Mouse (Mus musculus) neural tube, embryonic 12.5 days (tissue): ENCODE measurements around the gene Ccdc162. TPM values are rescaled to one million over a fixed set of nuclear protein-coding genes. Genes with fewer than 3 reads are reported as not detected.

Experiments used
- ATAC-seq: fragments of 200-750 bp; cut with Nextera tagmentation; 2 replicates; pipeline ENCODE4 v1.8.0; 2017; ENCODE audit warnings: low read depth, mild to moderate bottlenecking, moderate TSS enrichment, moderate library complexity; ENCODE audit not compliant: low FRiP score
- H3K27ac ChIP-seq: fragments of 300-500 bp; sonication (generic); 2 replicates; pipeline ENCODE4 v1.5.1; 2016
- H3K27me3 ChIP-seq: fragments of 300-500 bp; sonication (generic); replicated peaks from 2 replicates; pipeline ENCODE4 v1.6.1; 2016; ENCODE audit warnings: mild to moderate bottlenecking
- H3K36me3 ChIP-seq: fragments of 300-500 bp; sonication (generic); 2 replicates; pipeline ENCODE4 v1.6.1; 2016; ENCODE audit warnings: mild to moderate bottlenecking
- H3K4me1 ChIP-seq: fragments of 300-500 bp; sonication (generic); 2 replicates; pipeline ENCODE4 v1.6.1; 2016
- H3K4me2 ChIP-seq: fragments of 300-500 bp; sonication (generic); replicated peaks from 2 replicates; pipeline ENCODE4 v1.6.1; 2016; ENCODE audit warnings: mild to moderate bottlenecking
- H3K4me3 ChIP-seq: fragments of 300-500 bp; sonication (generic); 2 replicates; pipeline ENCODE4 v1.5.1; 2016
- H3K9ac ChIP-seq: fragments of 300-500 bp; sonication (generic); 2 replicates; pipeline ENCODE4 v1.6.1; 2016; ENCODE audit warnings: mild to moderate bottlenecking
- H3K9me3 ChIP-seq: fragments of 300-500 bp; sonication (generic); 2 replicates; pipeline ENCODE4 v1.6.1; 2016; ENCODE audit warnings: mild to moderate bottlenecking
- WGBS: fragments of 180-500 bp; shearing (Covaris S2); methylation state at CpG from one replicate; pipeline ENCODE4 v1.1.7; 2016; 5-methylcytosine and 5-hydroxymethylcytosine counted together
- polyA plus RNA-seq: library from polyadenylated mRNA; unstranded; fragments of >200 nt; fragmentation: Nextera tagmentation; extraction: Ambion mirVana; gene quantifications from 2 replicates; pipeline ENCODE4 v1.2.1, GENCODE M21; 2016

Ccdc162 gene
- polyA plus RNA-seq, 1 experiment from 2014 or later: 0.51 TPM

GRCm38 (mm10) chr10:41561701-41562395 lies 154.6 kb downstream of the Ccdc162 start:
- Histone ChIP-seq H3K9me3 (peaks cover 8% of the 10 kb centered on the region; the same call in 1 of the 2 replicates), H3K27me3 (no peaks in the 10 kb centered on the region), H3K27ac (no peak overlapping the region), H3K9ac (no peak overlapping the region), H3K36me3 (no peaks in the 10 kb centered on the region), H3K4me2 (no peak overlapping the region), H3K4me1 (no peaks in the 10 kb centered on the region), H3K4me3 (no peak overlapping the region)
- ATAC-seq: no peak
- WGBS: 91% methylated on average over 10 of the region's 10 CpGs

GRCm38 (mm10) chr10:41558401-41558800 lies 158.0 kb downstream of the Ccdc162 start:
- Histone ChIP-seq H3K9me3 (peaks cover 8% of the 10 kb centered on the region; the same call in 1 of the 2 replicates), H3K36me3 (no peaks in the 10 kb centered on the region), H3K27me3 (no peaks in the 10 kb centered on the region), H3K4me1 (no peaks in the 10 kb centered on the region), H3K4me2 (no peak overlapping the region), H3K4me3 (no peak overlapping the region), H3K9ac (no peak overlapping the region), H3K27ac (no peak overlapping the region)
- 96% methylated on average over 1 of the region's 1 CpGs for WGBS
- ATAC-seq: no peak

- 94% methylated on average over 3 of the region's 3 CpGs for WGBS
- Histone ChIP-seq H3K4me2 (no peak overlapping the region), H3K27me3 (no peaks in the 10 kb centered on the region), H3K27ac (no peak overlapping the region), H3K9ac (no peak overlapping the region), H3K36me3 (no peaks in the 10 kb centered on the region), H3K4me3 (no peak overlapping the region), H3K4me1 (no peaks in the 10 kb centered on the region), H3K9me3 (no peaks in the 10 kb centered on the region)
- no peak for ATAC-seq
Observed at GRCm38 (mm10) chr10:41555081-41555480, 161.4 kb downstream of the Ccdc162 start.

- Histone ChIP-seq H3K27ac (no peak overlapping the region), H3K9me3 (peaks cover 6% of the 10 kb centered on the region), H3K9ac (no peak overlapping the region), H3K4me1 (no peaks in the 10 kb centered on the region), H3K4me2 (no peak overlapping the region), H3K36me3 (no peaks in the 10 kb centered on the region), H3K27me3 (no peaks in the 10 kb centered on the region), H3K4me3 (no peak overlapping the region)
- 78% methylated on average over 4 of the region's 4 CpGs for WGBS
- no peak for ATAC-seq
Observed at GRCm38 (mm10) chr10:41553711-41554110, 162.7 kb downstream of the Ccdc162 start.

GRCm38 (mm10) chr10:41552847-41553589 lies 163.4 kb downstream of the Ccdc162 start:
- Histone ChIP-seq H3K4me2 (no peak overlapping the region), H3K9ac (no peak overlapping the region)

GRCm38 (mm10) chr10:41552319-41552718 lies 164.1 kb downstream of the Ccdc162 start:
- Histone ChIP-seq H3K27me3 (no peaks in the 10 kb centered on the region), H3K9me3 (peaks cover 6% of the 10 kb centered on the region), H3K4me3 (no peak overlapping the region), H3K36me3 (no peaks in the 10 kb centered on the region), H3K9ac (no peak overlapping the region), H3K4me2 (no peak overlapping the region), H3K4me1 (no peaks in the 10 kb centered on the region), H3K27ac (no peak overlapping the region)
- ATAC-seq: no peak
- 35% methylated on average over 3 of the region's 3 CpGs for WGBS

More at GRCm38 (mm10) chr10:41552847-41553589, 163.4 kb downstream of the Ccdc162 start:
- H3K27me3 ChIP-seq: no peaks in the 10 kb centered on the region
- H3K4me1 ChIP-seq: no peaks in the 10 kb centered on the region
- no peak for ATAC-seq
- 56% methylated on average over 14 of the region's 14 CpGs for WGBS
- H3K27ac ChIP-seq: no peak overlapping the region
- peaks cover 6% of the 10 kb centered on the region for H3K9me3 ChIP-seq
- H3K36me3 ChIP-seq: no peaks in the 10 kb centered on the region
- no peak overlapping the region for H3K4me3 ChIP-seq

- H3K4me3 ChIP-seq: no peak overlapping the region
- no peaks in the 10 kb centered on the region for H3K4me1 ChIP-seq
- WGBS: 81% methylated on average over 7 of the region's 7 CpGs
- no peak for ATAC-seq
- no peaks in the 10 kb centered on the region for H3K36me3 ChIP-seq
- H3K27ac ChIP-seq: no peak overlapping the region
- peaks cover 6% of the 10 kb centered on the region for H3K9me3 ChIP-seq
- H3K27me3 ChIP-seq: no peaks in the 10 kb centered on the region
- H3K4me2 ChIP-seq: no peak overlapping the region
- H3K9ac ChIP-seq: no peak overlapping the region
Observed at GRCm38 (mm10) chr10:41550711-41551110, 165.7 kb downstream of the Ccdc162 start.

GRCm38 (mm10) chr10:41546396-41547165 lies 169.9 kb downstream of the Ccdc162 start:
- H3K4me2 ChIP-seq: no peak overlapping the region
- no peak overlapping the region for H3K9ac ChIP-seq
- H3K4me3 ChIP-seq: no peak overlapping the region
- peaks cover 4% of the 10 kb centered on the region; the same call in 1 of the 2 replicates for H3K4me1 ChIP-seq
- 59% methylated on average over 13 of the region's 13 CpGs for WGBS
- no peak for ATAC-seq
- H3K36me3 ChIP-seq: no peaks in the 10 kb centered on the region
- H3K27me3 ChIP-seq: no peaks in the 10 kb centered on the region
- H3K27ac ChIP-seq: no peak overlapping the region
- peaks cover 6% of the 10 kb centered on the region for H3K9me3 ChIP-seq

- WGBS: 61% methylated on average over 7 of the region's 7 CpGs
- no peak overlapping the region for H3K9ac ChIP-seq
Observed at GRCm38 (mm10) chr10:41545224-41545755, 171.1 kb downstream of the Ccdc162 start.

GRCm38 (mm10) chr10:41544481-41545190 lies 171.8 kb downstream of the Ccdc162 start:
- Histone ChIP-seq H3K4me1 (peaks cover 4% of the 10 kb centered on the region; the same call in 1 of the 2 replicates), H3K4me2 (no peak overlapping the region), H3K36me3 (no peaks in the 10 kb centered on the region), H3K27ac (no peak overlapping the region), H3K9me3 (peaks cover 6% of the 10 kb centered on the region), H3K27me3 (no peaks in the 10 kb centered on the region), H3K4me3 (no peak overlapping the region), H3K9ac (no peak overlapping the region)
- ATAC-seq: no peak
- WGBS: 11% methylated on average over 7 of the region's 7 CpGs

More at GRCm38 (mm10) chr10:41545224-41545755, 171.1 kb downstream of the Ccdc162 start:
- H3K4me3 ChIP-seq: no peak overlapping the region
- peaks cover 4% of the 10 kb centered on the region; the same call in 1 of the 2 replicates for H3K4me1 ChIP-seq
- H3K27me3 ChIP-seq: no peaks in the 10 kb centered on the region
- H3K36me3 ChIP-seq: no peaks in the 10 kb centered on the region
- H3K4me2 ChIP-seq: no peak overlapping the region
- no peak overlapping the region for H3K27ac ChIP-seq
- H3K9me3 ChIP-seq: peaks cover 6% of the 10 kb centered on the region
- ATAC-seq: no peak

- Histone ChIP-seq H3K4me2 (no peak overlapping the region), H3K9ac (no peak overlapping the region), H3K27ac (no peak overlapping the region), H3K4me1 (peaks cover 4% of the 10 kb centered on the region; the same call in 1 of the 2 replicates), H3K9me3 (no peaks in the 10 kb centered on the region), H3K27me3 (no peaks in the 10 kb centered on the region), H3K36me3 (no peaks in the 10 kb centered on the region), H3K4me3 (no peak overlapping the region)
- 80% methylated on average over 2 of the region's 2 CpGs for WGBS
- no peak for ATAC-seq
Observed at GRCm38 (mm10) chr10:41543844-41544243, 172.6 kb downstream of the Ccdc162 start.
